Mouse (Mus musculus) ES-Bruce4 (cell line): ENCODE measurements around the gene Slc30a7. TPM values are rescaled to one million over a fixed set of nuclear protein-coding genes. Genes with fewer than 3 reads are reported as not detected.

ENCODE experiments used
- H3K27ac ChIP-seq: 2 replicates; pipeline ENCODE4 v1.5.1; 2012; ENCODE audit warnings: low read length, inconsistent platforms; ENCODE audit not compliant: insufficient read depth
- H3K27me3 ChIP-seq: 2 replicates; pipeline ENCODE4 v1.6.1; 2012; ENCODE audit warnings: mild to moderate bottlenecking, low read length, inconsistent platforms; ENCODE audit not compliant: control insufficient read depth, poor library complexity, insufficient read depth, severe bottlenecking
- H3K36me3 ChIP-seq: 2 replicates; pipeline ENCODE4 v1.6.1; 2012; ENCODE audit warnings: inconsistent platforms, mild to moderate bottlenecking, low read length, moderate library complexity; ENCODE audit not compliant: control insufficient read depth, poor library complexity, insufficient read depth, severe bottlenecking
- H3K4me1 ChIP-seq: one replicate; pipeline ENCODE4 v1.8.1; 2011; ENCODE audit warnings: low read length; ENCODE audit not compliant: control insufficient read depth, insufficient read depth
- H3K4me3 ChIP-seq: 2 replicates; pipeline ENCODE4 v1.5.1; 2011; ENCODE audit warnings: low read depth, mild to moderate bottlenecking, low read length
- H3K9ac ChIP-seq: 2 replicates; pipeline ENCODE4 v1.6.1; 2012; ENCODE audit warnings: low read depth, mild to moderate bottlenecking, inconsistent platforms; ENCODE audit not compliant: poor library complexity, severe bottlenecking
- H3K9me3 ChIP-seq: replicated peaks from 2 replicates; pipeline ENCODE4 v1.6.1; 2012; ENCODE audit warnings: mild to moderate bottlenecking, low read length, inconsistent platforms; ENCODE audit not compliant: control insufficient read depth, poor library complexity, insufficient read depth, severe bottlenecking
- CTCF ChIP-seq: IDR thresholded peaks from one replicate; pipeline ENCODE4 v1.8.1; 2011; ENCODE audit warnings: low read depth, low read length
- EP300 ChIP-seq: IDR thresholded peaks from 2 replicates; pipeline ENCODE4 v1.6.1; 2011; ENCODE audit warnings: low read depth, low read length; ENCODE audit not compliant: insufficient read depth
- POLR2A ChIP-seq: IDR thresholded peaks from one replicate; pipeline ENCODE4 v1.8.1; 2011; ENCODE audit warnings: low read length; ENCODE audit not compliant: insufficient read depth
- polyA plus RNA-seq: library from polyadenylated mRNA; stranded (reverse); fragments of >200 nt; gene quantifications from 2 replicates; pipeline ENCODE4 v1.2.4, GENCODE M21; 2011; ENCODE audit warnings: low read depth; ENCODE audit not compliant: missing spikeins, insufficient read depth, insufficient read length

Slc30a7 gene
- polyA plus RNA-seq, 1 experiment = 27.7 TPM

GRCm38 (mm10) chr3:116006284-116006977, 775 bp downstream of the Slc30a7 start:
- H3K27me3 ChIP-seq = no peaks in the 10 kb centered on the region
- TF ChIP-seq EP300 (no peak), POLR2A (no peak), CTCF (no peak)
- no peaks in the 10 kb centered on the region for H3K4me1 ChIP-seq
- H3K4me3 ChIP-seq = peak overlapping the region; percentile 96
- H3K9ac ChIP-seq = peak overlapping the region; percentile 71
- H3K9me3 ChIP-seq = no peaks in the 10 kb centered on the region
- 0 out of 2 replicates have a peak overlapping the region, but pooled peaks have one; percentile 8 for H3K27ac ChIP-seq
- H3K36me3 ChIP-seq = no peaks in the 10 kb centered on the region; the same call in 1 of the 2 replicates

DNA sequence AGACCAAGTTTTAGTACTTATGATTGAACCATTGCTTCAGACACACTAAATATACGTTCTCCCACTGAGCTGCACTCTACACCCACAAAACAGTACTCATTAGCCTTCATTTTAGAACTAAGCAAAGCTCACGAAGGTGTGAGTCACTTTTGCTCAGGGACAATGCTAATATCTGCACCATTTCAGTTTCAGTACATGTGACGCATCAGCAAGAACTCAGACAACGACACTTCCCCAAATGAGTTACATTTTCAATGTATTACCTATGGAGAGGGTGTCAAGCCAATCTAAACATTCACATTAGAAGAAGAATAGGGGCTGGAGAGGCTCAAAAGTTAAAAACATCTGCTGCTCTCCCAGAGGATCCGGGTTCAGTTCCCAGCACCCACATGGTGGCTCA, 10.3 kb downstream of the Slc30a7 start:
- no peak for TF ChIP-seq EP300
- no peaks in the 10 kb centered on the region; the same call in 1 of the 2 replicates for H3K36me3 ChIP-seq
- no peak overlapping the region for H3K9ac ChIP-seq
- H3K9me3 ChIP-seq = peaks cover 3% of the 10 kb centered on the region; the same call in 1 of the 2 replicates
- no peaks in the 10 kb centered on the region for H3K4me1 ChIP-seq
- no peak overlapping the region for H3K27ac ChIP-seq
- no peaks in the 10 kb centered on the region for H3K27me3 ChIP-seq
- no peak overlapping the region for H3K4me3 ChIP-seq

GRCm38 (mm10) chr3:115993025-115993424, 14.2 kb downstream of the Slc30a7 start:
- peaks cover 2% of the 10 kb centered on the region; the same call in 1 of the 2 replicates for H3K36me3 ChIP-seq
- no peaks in the 10 kb centered on the region; the same call in 1 of the 2 replicates for H3K9me3 ChIP-seq
- no peak overlapping the region for H3K27ac ChIP-seq
- no peak overlapping the region for H3K4me3 ChIP-seq
- H3K27me3 ChIP-seq = no peaks in the 10 kb centered on the region
- TF ChIP-seq EP300 (no peak), POLR2A (no peak)
- H3K9ac ChIP-seq = no peak overlapping the region
- H3K4me1 ChIP-seq = no peaks in the 10 kb centered on the region

DNA sequence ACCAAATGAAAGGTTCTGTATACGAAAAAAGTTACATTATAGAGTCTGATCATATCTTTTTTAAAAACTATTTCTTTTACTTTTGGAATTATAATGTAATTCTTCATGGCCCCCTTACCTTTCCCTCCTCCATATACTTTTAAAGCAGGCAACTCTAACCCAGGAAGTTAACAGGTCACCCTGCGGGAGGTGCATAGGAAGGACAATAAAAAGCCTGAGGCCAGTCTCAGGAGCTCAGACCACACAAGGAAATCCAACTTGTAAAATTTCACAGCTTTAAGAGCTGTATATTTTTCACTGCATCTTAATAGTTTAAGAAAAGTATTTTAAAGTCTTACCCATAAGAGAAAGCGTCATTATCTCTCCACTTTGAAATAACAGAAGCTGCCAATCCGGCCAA, 14.6 kb downstream of the Slc30a7 start:
- H3K9me3 ChIP-seq = no peaks in the 10 kb centered on the region
- no peaks in the 10 kb centered on the region for H3K27me3 ChIP-seq
- H3K9ac ChIP-seq = no peak overlapping the region
- no peak overlapping the region for H3K4me3 ChIP-seq
- peaks cover 2% of the 10 kb centered on the region; the same call in 1 of the 2 replicates for H3K36me3 ChIP-seq
- no peaks in the 10 kb centered on the region for H3K4me1 ChIP-seq
- TF ChIP-seq POLR2A = no peak
- no peak for TF ChIP-seq EP300
- TF ChIP-seq CTCF = no peak
- no peak overlapping the region for H3K27ac ChIP-seq

- H3K9ac ChIP-seq = no peak overlapping the region
- H3K4me1 ChIP-seq = no peaks in the 10 kb centered on the region
- no peak overlapping the region for H3K27ac ChIP-seq
- H3K27me3 ChIP-seq = no peaks in the 10 kb centered on the region
- H3K36me3 ChIP-seq = peaks cover 2% of the 10 kb centered on the region; the same call in 1 of the 2 replicates
- no peaks in the 10 kb centered on the region for H3K9me3 ChIP-seq
- H3K4me3 ChIP-seq = no peak overlapping the region
- no peak for TF ChIP-seq CTCF
- TF ChIP-seq EP300 = no peak
- no peak for TF ChIP-seq POLR2A
Measured at GRCm38 (mm10) chr3:115992103-115992502, 15.1 kb downstream of the Slc30a7 start.

- H3K9me3 ChIP-seq = no peaks in the 10 kb centered on the region
- H3K9ac ChIP-seq = no peak overlapping the region
- no peaks in the 10 kb centered on the region for H3K4me1 ChIP-seq
- H3K36me3 ChIP-seq = peaks cover 5% of the 10 kb centered on the region
- no peaks in the 10 kb centered on the region for H3K27me3 ChIP-seq
- TF ChIP-seq CTCF (no peak), EP300 (no peak), POLR2A (no peak)
- no peak overlapping the region for H3K4me3 ChIP-seq
- no peak overlapping the region for H3K27ac ChIP-seq
Measured at GRCm38 (mm10) chr3:115985183-115985892, 21.9 kb downstream of the Slc30a7 start.
